Mouse (Mus musculus): ENCODE measurements around the gene Podn.
"Not testable (repeated sequence)": the region's sequence is repeated elsewhere in the genome, so short reads cannot be mapped to it uniquely, and the experiment has no call there.

Podn gene

DNA sequence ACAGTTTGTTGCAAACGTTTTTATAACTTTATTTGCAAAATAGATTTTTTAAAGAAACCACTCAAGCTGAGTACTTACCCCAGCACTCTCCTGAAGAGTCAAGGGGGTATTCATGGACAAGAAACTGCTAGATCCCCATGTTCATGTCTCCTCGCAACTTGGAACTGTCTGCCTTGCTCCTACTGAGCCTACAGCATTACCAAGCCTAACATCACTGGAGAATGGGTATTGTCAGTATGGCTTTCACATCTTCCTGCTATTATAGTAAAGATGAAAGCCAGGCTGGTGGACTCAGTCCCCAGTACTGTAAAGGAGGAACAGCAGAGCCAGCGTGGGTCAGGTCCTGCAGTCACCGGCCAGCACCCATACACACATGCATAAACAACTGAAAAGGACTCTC, at the start of gene Podn:
Gene Podn, minus strand, starts transcription at position 101 of the 400 bp plus-strand sequence.
- DNase-seq (ENCODE audit: inconsistent age in 2 of 2, low spot score in 1 of 2): no peak

DNA sequence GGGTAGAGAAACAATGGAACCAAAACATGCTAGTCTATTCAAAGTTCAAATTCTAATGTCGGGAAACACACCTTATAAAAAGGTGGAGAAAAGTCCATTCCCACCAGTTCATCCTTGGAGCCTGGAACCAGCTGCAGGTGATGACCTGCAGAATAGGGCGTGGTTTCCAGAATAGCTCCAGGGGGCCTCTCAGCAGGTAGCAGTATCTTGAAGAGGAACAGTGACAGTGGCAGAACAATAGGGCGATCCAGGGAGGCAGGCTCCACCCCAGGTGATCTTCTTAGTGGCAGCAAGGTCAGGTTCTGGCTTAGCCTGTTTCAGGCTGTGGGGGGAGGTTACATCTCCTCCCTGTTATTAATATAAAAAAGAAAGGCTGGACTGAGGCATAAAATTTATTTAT, 49.3 kb upstream of the Podn start:
- DNase-seq (ENCODE audit: inconsistent age in 2 of 2, low spot score in 1 of 2): not testable (repeated sequence)

DNA sequence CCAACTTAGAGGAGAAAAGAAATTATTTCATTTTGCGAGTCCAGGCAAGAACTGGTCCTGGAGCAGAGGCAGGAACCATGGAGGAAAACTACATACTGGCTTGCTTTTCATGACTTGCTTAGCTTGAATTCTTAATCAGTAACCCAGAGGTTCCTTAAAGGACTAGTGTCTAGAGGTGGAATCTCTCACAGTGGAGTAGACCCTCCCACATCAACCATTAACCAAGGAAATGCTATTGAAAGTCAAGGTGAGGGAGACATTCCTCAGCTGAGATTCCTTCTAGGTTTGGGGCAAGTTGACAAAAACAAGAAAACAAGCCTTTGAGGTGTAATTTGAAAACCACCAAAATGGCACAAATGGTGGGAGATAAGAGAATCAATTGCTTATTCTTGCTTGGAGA, 48.6 kb upstream of the Podn start, which contains the start of gene Scp2:
Gene Scp2, minus strand, starts transcription at position 119 of the 400 bp plus-strand sequence.
- no peak for DNase-seq (ENCODE audit: inconsistent age in 2 of 2, low spot score in 1 of 2)

DNA sequence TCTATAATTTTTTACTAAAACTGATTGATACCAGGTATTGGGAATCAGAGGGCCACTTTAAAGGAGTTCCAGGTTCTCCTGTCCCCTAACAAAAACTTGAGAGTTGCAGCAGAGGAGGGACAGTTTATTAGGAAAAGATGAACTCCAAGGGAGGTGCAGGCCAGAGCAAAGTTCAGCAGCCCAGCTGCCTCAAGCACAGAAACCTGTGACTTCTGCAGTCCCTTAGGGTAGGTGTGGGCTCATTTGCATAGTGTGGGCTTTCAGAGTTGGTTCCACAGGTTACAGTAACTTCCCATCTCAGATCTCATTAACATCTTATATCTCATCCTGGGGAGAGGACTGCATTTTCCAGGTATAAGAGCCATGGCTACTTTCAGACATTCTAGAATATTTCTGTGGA, 47.5 kb upstream of the Podn start:
- DNase-seq (ENCODE audit: inconsistent age in 2 of 2, low spot score in 1 of 2): no peak

DNA sequence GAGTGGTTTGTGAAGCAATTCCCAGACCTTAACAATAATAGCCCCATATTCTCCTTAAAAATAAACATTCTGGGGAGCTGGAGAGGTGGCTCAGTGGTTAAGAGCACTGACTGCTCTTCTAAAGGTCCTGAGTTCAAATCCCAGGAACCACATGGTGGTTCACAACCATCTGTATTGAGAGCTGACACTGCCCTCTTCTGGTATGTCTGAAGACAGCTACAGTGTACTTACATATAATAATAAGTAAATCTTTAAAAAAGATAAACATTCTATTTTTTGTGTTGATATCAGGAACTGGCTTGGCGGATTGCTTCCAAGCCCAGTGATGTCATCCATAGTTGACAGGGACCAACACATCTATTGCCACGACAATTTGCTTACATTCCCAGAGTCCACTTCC, 46.9 kb upstream of the Podn start:
- not testable (repeated sequence) for DNase-seq (ENCODE audit: inconsistent age in 2 of 2, low spot score in 1 of 2)

DNA sequence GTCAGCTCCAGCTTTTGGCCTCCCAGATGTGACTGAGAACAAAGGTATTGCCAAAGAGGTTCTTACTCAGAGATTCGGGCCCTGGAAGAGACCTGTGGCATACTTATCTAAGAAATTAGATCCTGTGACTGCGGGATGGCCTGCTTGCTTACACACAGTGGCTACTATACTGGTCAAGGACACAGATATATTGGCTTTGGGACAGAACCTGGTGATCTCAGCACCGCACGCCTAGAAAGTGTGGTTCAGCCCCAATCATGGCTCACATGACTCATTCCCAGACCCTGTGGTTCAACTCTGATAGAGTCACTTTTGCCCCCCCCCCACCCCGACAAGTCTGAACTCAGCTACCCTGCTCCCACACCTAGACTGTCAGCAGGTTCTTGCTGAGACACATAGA, 40.7 kb upstream of the Podn start:
- DNase-seq (ENCODE audit: inconsistent age in 2 of 2, low spot score in 1 of 2): peak; percentile 62 to 78

DNA sequence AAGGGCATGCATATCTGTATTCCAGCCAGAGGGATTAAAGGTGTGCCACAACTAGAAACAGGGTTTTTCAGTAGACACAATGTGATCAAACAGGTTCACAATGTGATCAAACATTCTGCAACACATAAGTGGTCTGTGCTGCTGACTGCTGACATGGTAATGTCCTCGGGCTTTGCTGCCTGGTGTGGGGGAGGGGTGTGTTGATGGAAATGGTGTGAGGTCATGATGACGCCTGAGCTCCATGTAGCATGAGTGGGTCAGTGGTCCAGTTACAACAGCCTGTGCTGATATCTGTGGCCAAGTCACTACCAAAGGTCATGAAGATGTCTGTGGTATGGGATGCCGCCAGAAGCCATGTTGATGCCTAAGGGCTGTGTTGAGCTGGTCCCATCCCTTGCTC, 34.2 kb upstream of the Podn start:
- DNase-seq (ENCODE audit: inconsistent age in 2 of 2, low spot score in 1 of 2): no peak

DNA sequence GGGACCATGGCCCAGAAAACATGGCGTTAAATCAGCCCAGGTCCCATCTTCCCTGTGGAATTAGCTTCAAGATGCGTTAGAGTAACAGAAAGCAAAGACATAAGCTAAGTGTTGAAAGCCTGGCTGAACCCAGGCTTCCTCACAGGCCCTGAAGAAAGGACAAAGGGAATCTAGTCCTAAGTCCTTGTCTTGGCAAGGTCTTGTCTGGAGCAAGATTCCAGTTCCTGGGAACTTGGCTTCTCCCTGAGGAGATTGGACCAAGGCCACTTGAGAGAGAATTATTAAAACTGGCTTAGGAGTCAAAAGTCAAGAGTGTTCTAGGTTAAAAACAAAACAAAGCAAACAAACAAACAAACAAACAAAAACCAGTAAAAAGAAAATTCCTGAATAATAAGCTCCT, 32.1 kb upstream of the Podn start:
- no peak for DNase-seq (ENCODE audit: inconsistent age in 2 of 2, low spot score in 1 of 2)

DNA sequence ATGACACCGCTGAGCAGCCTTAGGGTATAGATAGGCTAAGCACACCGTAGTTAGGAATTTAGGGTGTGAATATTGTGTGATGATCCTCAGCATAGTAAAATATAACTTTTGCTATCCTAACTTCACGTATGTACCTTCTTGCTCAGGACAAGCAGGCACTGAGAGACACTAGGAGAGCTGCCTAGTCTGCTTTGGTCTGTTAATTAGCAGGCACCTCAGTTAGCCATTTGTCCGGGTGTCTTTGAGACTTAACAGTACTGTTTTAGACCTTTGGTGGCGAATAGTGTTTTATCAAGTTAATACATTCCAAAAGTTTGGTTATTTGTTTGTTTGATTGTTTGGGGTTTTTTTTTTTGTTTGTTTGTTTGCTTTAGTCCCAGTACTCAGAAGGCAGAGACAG, 31.3 kb upstream of the Podn start:
- no peak for DNase-seq (ENCODE audit: inconsistent age in 2 of 2, low spot score in 1 of 2)

DNA sequence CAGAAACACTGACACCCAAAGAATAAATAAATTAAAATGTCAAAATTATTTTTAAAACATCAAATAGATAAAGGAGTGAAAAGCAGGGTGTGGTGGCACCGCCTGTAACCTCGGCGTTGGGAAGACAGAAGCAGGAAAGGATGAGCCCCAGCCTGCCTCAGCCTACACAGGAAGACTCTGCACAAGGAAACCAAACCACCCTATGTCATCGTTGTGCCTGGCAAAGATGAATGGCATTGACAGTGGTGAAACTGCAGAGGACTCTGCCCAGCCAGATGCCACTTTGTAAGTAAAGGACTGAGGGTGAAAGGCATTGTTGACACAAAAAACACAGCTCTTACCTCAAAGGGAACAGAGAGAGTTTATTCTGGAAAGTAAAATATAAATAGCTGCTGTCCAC, 30.0 kb upstream of the Podn start:
- no peak for DNase-seq (ENCODE audit: inconsistent age in 2 of 2, low spot score in 1 of 2)

DNA sequence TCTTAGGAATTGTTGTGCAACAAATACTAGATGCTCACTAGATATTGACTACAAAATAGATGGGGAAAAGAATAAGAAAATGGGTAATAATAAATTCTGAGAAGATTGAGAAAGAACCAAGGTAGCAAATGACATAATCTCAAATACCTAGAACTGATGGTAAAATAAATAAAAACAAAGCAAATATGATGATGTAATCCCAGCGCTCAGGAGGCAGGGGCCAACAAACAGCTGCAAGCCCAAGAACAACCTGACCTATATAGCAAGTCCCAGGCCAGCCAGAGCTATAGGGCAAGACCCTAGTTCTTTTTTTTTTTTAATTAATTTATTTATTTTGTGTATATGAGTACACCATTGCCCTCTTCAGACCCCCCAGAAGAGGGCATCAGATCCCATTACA, 27.9 kb upstream of the Podn start:
- DNase-seq (ENCODE audit: inconsistent age in 2 of 2, low spot score in 1 of 2): no peak

DNA sequence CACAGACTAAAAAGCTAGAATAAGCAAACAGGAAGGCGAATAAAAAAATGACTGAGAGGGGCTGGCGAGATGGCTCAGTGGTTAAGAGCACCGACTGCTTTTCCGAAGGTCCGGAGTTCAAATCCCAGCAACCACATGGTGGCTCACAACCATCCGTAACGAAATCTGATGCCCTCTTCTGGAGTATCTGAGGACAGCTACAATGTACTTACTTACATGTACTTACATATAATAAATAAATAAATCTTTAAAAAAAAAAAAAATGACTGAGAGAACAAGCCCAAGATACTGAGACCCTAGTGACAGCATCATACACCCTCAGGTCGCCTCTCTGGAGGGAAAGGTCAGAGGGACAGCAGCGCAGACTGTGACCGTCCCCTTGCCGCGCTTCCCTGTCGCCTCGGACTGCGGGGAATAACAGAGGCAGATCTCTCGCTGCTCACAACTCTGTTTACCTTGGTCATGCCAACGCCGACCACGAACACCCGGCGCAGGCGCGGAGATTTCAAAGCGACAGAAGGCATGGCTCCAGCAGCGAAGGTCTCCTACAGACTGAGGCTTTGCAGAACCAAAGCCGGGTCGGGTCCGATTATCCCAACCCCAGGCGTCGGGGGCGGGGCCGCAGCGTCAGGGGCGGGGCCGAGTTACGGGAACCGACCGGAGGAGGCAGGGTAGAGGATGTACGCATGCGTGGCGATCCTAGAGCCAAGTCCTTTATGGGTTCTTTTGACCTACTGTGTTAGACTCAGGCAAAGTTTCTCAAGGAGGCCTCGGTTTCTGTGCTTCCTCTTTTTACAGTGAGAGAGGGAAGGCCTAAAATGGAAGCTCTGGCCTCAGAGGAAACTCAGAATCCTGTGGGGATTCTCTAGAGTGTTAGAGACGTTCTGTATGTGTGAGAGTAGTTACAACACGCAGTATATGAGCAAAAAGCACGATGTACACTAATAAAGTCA, 22.0 kb upstream of the Podn start:
- peak; percentile 96 to 99 for DNase-seq (ENCODE audit: inconsistent age in 2 of 2, low spot score in 1 of 2)

DNA sequence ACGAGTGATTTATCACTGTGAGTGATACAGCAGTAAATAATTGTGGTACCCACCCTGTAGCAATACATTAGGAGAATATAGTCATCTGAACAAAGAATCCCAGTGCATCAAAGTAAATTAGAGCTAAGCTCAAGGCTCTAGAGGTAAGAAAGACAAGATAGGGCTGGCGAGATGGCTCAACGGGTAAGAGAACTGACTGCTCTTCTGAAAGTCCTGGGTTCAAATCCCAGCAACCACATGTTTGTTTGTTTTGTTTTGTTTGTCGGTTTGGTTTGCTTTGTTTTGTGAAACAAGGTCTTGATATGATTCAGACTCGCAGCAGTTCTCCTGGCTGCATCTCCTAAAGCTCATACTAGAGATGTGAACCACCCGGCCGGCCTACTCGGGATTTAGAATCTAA, 21.2 kb upstream of the Podn start:
- peak in 1 of 2 experiments; percentile 42 for DNase-seq (ENCODE audit: inconsistent age in 2 of 2, low spot score in 1 of 2)

DNA sequence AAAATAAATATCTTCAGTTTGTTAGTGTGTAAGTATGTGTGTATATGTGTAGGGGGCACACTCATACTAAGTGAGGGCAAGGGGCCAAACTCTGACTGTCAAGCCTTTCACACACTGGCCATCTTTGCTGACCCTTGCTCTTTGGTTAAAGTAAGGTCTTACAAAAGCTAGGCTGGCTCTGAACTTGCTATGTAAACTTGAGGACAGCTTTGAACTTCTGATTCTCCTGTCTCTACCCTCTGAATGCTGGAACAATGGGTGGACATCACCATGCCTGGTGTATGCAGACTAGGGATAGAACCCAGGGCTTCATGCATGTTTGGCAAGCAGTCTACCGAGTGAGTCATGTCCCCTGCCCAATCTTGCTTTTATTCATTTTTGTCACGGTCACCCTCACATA, 20.2 kb upstream of the Podn start:
- DNase-seq (ENCODE audit: inconsistent age in 2 of 2, low spot score in 1 of 2): no peak

DNA sequence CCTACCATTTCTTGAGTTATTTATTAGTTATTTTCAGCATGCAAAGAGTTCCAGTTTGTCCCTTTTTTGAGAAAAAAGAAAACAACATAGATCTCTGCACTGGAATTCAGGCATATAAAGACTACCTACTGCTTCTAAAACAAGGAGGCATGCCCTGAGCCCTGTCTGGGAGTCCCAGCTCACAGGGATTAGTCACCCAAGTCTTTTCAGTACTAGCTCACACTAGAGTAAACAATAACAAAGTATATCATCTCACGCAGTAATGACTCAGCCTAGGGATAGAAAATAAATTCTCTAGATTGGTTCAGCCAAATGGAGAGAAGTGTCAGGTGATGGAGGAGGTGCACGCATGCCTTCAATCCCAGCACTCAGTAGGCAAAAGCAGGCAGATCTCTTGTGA, 14.5 kb upstream of the Podn start:
- DNase-seq (ENCODE audit: inconsistent age in 2 of 2, low spot score in 1 of 2): no peak

DNA sequence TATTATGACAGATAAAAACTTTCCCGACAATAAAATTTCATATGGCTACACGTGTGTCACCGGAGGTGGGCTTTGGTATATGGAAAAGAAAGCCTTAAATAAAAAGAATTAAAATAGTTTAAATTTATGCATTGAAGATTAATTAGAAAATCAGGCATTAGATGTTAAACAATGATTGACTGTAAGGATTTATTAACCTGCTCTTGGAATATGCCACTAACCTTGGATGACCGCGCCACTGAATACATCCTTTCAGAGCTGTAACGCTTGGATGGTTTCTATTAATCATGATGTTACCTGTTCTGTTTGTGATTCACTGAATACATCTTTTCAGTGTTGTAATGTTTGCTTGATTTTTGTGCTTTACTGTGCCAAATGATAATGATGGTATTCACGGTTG, 13.5 kb upstream of the Podn start:
- no peak for DNase-seq (ENCODE audit: inconsistent age in 2 of 2, low spot score in 1 of 2)

DNA sequence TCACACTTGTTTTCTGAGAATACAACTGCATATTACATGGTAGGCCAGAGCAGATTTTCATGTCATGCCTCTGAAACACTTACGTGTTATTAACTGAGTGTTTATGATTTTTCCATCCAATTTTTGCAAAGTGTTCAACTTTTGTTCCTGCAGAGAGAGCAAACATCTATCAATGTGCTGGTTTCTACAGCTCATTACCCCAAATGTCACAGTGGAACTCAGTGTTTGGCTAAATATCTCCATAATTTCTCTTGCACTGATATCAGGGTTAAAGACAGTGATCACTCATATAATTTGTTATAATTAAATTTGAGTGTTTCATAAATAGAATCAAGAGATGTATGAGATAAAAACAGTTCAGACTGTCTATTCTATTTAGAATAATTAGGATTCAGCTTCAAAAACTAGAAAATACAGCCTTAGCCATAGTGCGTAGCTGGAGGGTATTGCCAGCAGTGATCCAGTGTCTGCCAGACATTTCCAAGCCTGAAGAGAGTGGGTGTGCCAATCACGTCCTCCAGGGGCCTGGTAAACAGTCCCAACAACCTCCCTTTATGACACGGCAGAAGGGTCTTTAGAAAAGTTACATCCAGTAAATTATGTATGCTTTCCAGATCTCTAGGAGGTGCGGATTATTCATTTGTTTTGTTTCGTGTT, 3.4 kb downstream of the Podn start:
- DNase-seq (ENCODE audit: inconsistent age in 2 of 2, low spot score in 1 of 2): no peak

DNA sequence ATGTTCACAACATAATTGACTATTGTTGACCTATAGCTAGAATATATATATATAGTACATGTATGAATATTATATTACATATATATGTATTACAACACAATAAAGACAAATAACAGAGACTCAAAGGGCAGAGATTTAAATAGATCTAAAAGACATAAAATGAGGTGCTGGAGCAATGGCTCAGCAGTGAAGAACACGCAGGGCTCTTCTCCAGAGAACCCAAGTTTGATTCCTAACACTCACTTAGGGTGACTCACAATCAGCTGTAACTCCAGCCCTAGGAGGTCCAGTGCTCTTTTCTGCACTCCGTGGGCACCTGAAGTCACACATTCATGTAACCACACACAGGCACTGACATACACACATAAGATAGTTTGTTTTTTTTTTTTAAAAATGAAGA, 12.3 kb downstream of the Podn start:
- DNase-seq (ENCODE audit: inconsistent age in 2 of 2, low spot score in 1 of 2): no peak

DNA sequence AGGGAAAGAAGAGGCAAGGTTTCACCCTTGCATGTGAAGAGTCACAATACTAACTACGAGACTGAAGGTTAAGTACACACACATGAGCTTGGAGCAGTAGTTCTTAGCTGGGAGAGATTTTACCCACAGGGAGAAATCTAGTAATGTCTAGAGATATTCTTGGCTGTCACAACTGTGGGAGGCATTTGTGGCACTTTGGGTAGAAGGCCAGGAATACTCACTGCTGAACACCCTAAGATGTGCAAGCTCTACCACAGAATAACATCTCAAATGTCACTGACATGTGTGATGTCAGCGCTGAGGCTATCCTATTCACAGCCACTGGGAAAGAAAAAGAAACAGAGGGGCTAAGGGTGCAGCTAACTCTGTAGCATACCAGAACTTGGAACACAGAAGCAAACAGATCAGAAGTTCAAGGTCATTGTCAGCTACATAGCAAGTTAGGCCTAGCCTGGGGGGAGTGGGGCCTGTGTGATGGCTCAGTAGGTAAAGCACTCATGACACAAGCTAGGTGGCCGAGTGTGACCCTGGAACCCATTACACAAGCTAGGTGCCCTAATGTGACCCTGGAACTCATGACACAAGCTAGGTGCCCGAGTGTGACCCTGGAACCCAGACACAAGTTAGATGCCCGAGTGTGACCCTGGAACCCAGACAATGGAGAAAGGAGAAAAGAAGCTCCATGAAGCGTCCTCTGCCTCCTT, 13.1 kb downstream of the Podn start:
- DNase-seq (ENCODE audit: inconsistent age in 2 of 2, low spot score in 1 of 2): no peak

DNA sequence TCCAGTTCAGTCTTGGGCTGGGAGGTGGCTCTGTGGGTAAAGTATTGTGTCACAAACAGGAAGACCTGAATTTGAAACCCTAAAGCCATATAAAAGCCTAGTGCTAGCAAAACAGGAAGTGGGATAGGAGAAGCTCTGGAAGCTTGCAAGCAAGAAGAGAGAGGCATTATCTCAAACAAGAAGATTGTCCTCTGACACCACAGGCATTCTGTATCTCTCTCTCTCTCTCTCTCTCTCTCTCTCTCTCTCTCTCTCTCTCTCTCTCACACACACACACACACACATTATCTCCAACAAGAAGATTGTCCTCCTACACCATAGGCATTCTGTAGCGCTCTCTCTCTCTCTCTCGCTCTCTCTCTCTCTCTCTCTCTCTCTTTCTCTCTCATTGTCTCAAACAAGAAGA, 13.8 kb downstream of the Podn start:
- no peak for DNase-seq (ENCODE audit: inconsistent age in 2 of 2, low spot score in 1 of 2)

DNA sequence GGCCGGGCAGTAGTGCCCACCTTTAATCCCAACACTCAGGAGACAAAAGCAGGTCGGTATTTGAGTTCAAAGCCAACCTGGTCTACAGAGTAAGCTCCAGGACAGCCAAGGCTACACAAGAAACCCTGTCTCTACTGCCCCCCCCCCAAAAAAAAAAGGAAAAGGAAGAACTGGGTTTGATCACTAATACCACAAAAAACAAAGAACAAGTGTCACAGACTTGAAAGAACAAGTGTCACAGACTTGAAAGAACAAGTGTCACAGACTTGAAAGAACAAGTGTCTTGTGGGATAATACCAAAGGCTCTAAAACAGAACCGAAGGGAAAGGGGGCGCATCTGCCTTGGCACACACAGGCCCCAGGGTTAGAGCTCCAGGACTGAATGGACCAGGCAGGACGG, 15.4 kb downstream of the Podn start:
- no peak for DNase-seq (ENCODE audit: inconsistent age in 2 of 2, low spot score in 1 of 2)

DNA sequence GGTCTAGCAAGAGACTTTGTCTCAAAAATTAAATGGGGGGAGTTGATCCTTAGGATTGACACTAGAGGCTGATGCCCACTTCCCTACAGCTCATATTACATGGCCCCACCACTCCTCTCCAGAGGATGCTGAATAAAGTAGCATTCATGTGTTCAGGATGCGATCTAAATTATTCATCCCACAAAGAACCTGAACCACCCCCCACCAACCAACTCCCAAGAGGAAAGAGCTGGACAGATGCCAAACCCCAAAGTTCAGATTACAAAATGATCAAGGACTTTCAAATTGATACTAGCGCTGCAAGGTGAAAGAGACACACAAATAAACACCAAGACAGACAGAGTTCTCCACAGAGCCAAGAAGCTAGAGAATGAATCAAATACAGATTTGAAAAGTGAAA, 16.5 kb downstream of the Podn start:
- DNase-seq (ENCODE audit: inconsistent age in 2 of 2, low spot score in 1 of 2): peak in 1 of 2 experiments; percentile 81
